Mouse (Mus musculus): ENCODE measurements around the gene S100z.

- TF ChIP-seq CTCF (IDR thresholded peaks at IDR 0.05; ENCODE audit: low read depth) (no peak), EP300 (IDR thresholded peaks at IDR 0.05; ENCODE audit: low read depth) (no peak)
Observed at GRCm38 (mm10) chr13:95484664-95485063, 6.1 kb upstream of the S100z start.

All from liver, postnatal 0 days (tissue).